Mouse (Mus musculus) CD4-positive, CD25-positive, alpha-beta regulatory T cell, adult 4 months (primary cell): ENCODE measurements around the gene Mmgt1. TPM values are rescaled to one million over a fixed set of nuclear protein-coding genes. Genes with fewer than 3 reads are reported as not detected.

Experiments
- ATAC-seq: one replicate; pipeline ENCODE4 v1.8.0; 2017
- polyA plus RNA-seq, 2 experiments: library from polyadenylated mRNA; unstranded; fragments of 100-300 nt; shearing (Covaris generic); gene quantifications; one replicate each; pipeline ENCODE4 v1.2.1; 2017

Gene Mmgt1
- polyA plus RNA-seq = 1 to 10 TPM; 8.9 to 9.5 TPM

GRCm38 (mm10) chrX:56597887-56598640, at the start of gene Mmgt1:
Gene Mmgt1 (minus strand): TSS chrX:56598069.
- ATAC-seq = peak; percentile 98

- no peak for ATAC-seq
These were observed 42.2 kb upstream of the Mmgt1 start for GRCm38 (mm10) chrX:56640066-56640465.

GRCm38 (mm10) chrX:56636185-56636584, 38.3 kb upstream of the Mmgt1 start:
- ATAC-seq = no peak

- no peak for ATAC-seq
These were observed 17.4 kb upstream of the Mmgt1 start for GRCm38 (mm10) chrX:56615236-56615635.

- ATAC-seq = peak; percentile 15
These were observed 12.4 kb upstream of the Mmgt1 start for GRCm38 (mm10) chrX:56610318-56610694.

GRCm38 (mm10) chrX:56609623-56610317, 11.9 kb upstream of the Mmgt1 start, which contains the start of gene Slc9a6:
Gene Slc9a6 (plus strand): TSS chrX:56609757.
- peak; percentile 91 for ATAC-seq

- peak; percentile 11 for ATAC-seq
These were observed 11.4 kb upstream of the Mmgt1 start for GRCm38 (mm10) chrX:56609285-56609622.

GRCm38 (mm10) chrX:56607032-56607710, 9.3 kb upstream of the Mmgt1 start:
- no peak for ATAC-seq

- no peak for ATAC-seq
These were observed 8.7 kb upstream of the Mmgt1 start for GRCm38 (mm10) chrX:56606536-56606935.

GRCm38 (mm10) chrX:56597219-56597886, 516 bp downstream of the Mmgt1 start:
- no peak for ATAC-seq

GRCm38 (mm10) chrX:56578200-56578599, 19.7 kb downstream of the Mmgt1 start:
- no peak for ATAC-seq

GRCm38 (mm10) chrX:56572465-56572864, 25.4 kb downstream of the Mmgt1 start:
- no peak for ATAC-seq

- no peak for ATAC-seq
These were observed 44.3 kb downstream of the Mmgt1 start for GRCm38 (mm10) chrX:56553584-56553983.

GRCm38 (mm10) chrX:56549506-56549905, 48.4 kb downstream of the Mmgt1 start, which contains the start of gene Gm648:
Gene Gm648 (minus strand): TSS chrX:56549606.
- no peak for ATAC-seq

GRCm38 (mm10) chrX:56537162-56537561, 60.7 kb downstream of the Mmgt1 start:
- no peak for ATAC-seq

Other genes with a start within 250 kb of the Mmgt1 start
- gene Smim10l2a, start 223.5 kb downstream of the Mmgt1 start, polyA plus RNA-seq = 1 to 10 TPM; 2.7 to 5.5 TPM
- 10 to 100 TPM in 1 of 2 experiments, not detected in 1; 15.0 TPM for gene Gm2174, start 150.1 kb downstream of the Mmgt1 start, polyA plus RNA-seq
- gene Ints6l, start 143.2 kb downstream of the Mmgt1 start, polyA plus RNA-seq = 10 to 100 TPM; 24.7 to 33.4 TPM
- not detected for gene Gm10477, start 73.3 kb downstream of the Mmgt1 start, polyA plus RNA-seq
- gene Gm648, start 48.5 kb downstream of the Mmgt1 start, polyA plus RNA-seq = not detected
- gene Slc9a6, start 11.7 kb upstream of the Mmgt1 start, polyA plus RNA-seq = 1 to 10 TPM; 7.3 to 9.3 TPM
- not detected for gene Fhl1, start 133.7 kb upstream of the Mmgt1 start, polyA plus RNA-seq
- gene Map7d3, start 224.3 kb upstream of the Mmgt1 start, polyA plus RNA-seq = under 1 TPM in 1 of 2 experiments, not detected in 1; 0.43 TPM